Mouse (Mus musculus) lung, postnatal 0 days (tissue): Measurements from ENCODE around the gene Fhl2.

ENCODE experiments used
- CTCF ChIP-seq: IDR thresholded peaks from 2 replicates; pipeline ENCODE4 v1.5.1; 2016; ENCODE audit warnings: antibody characterized with exemption, mild to moderate bottlenecking
- EP300 ChIP-seq: IDR thresholded peaks from 2 replicates; pipeline ENCODE4 v1.6.1; 2016; ENCODE audit warnings: antibody characterized with exemption, mild to moderate bottlenecking, control low read depth

DNA sequence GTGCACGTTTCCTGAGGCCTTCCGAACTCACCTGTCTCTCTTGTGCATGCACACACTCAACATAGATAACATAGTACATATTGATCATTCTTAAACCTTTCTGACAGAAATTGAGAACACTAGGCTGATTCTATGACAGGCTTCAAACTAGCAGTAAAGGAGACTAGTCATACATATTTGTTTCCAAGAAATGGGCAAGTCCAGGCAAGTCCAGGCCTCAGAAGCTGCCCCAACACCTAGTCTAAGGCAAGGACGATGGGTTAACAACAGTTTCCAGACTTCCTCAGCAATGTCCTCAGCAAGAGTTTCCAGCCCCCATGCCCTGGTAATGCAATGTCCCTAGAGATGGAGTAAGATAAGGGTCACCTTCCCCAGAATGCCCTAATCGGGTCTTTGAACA lies 53.0 kb downstream of the Fhl2 start:
- TF ChIP-seq CTCF (no peak), EP300 (no peak)
